Mouse (Mus musculus): Measurements from ENCODE around the gene Hdac9.
"Not testable (repeated sequence)": the region's sequence is repeated elsewhere in the genome, so short reads cannot be mapped to it uniquely, and the experiment has no call there.

Hdac9 gene

DNA sequence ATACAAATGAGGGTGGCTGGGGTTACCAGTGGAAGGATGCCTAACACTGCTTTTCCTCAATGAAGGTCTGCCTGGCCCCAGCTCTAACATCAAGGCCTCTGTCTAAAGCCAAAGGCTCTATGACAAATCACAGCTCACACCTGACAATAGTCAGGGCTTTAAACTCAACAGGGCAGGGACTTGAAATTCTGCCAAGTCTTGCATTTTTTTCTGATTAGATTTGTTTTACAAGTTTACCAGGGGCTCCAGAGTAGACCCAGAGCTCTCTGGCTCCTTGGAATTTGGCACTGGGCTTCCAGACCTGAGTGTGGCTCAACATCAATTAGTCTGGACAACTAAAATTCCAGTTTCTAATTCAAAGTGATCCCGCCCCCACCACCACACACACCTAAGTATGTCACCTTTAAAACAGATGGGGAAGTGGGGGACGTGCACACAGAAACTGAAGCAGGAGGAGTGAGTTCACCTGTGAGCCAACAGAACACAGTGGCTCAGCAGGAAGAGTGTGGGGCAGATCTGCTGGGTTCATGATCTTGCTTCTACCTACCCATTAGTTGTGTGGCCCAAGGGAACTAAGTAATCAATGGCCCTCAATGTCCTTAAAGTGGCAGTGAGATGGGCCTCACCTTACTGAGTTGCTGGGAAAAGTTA, 829.5 kb downstream of the Hdac9 start:
- DNase-seq (ENCODE audit: low spot score in 2 of 2) = no peak

DNA sequence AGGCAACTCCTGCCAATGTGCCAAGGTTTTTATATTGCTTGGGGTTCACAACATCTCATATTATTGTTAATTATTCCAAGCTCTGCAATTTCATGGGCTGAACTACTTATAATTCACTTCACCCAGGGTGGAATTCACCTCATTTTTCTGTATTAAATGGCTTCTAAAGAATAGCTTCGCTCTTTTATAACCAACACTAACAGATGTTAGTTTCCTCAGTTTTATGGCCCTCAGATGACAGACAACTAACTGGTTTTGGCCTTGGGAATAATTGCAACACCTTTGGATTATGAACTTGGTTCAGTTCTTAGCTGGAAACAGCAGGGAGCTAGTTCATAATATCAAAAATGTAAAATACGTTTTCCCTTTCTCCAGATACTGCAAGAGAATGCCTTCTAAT, 839.9 kb downstream of the Hdac9 start:
- no peak for DNase-seq (ENCODE audit: low spot score in 2 of 2)

GRCm38 (mm10) chr12:34075805-34076509, 840.9 kb downstream of the Hdac9 start:
- DNase-seq (ENCODE audit: low spot score in 2 of 2) = no peak

- DNase-seq (ENCODE audit: low spot score in 2 of 2) = no peak
These were observed 864.4 kb downstream of the Hdac9 start for GRCm38 (mm10) chr12:34052508-34052907.

GRCm38 (mm10) chr12:34052036-34052435, 864.9 kb downstream of the Hdac9 start:
- no peak for DNase-seq (ENCODE audit: low spot score in 2 of 2)

GRCm38 (mm10) chr12:34051112-34051511, 865.8 kb downstream of the Hdac9 start:
- no peak for DNase-seq (ENCODE audit: low spot score in 2 of 2)

DNA sequence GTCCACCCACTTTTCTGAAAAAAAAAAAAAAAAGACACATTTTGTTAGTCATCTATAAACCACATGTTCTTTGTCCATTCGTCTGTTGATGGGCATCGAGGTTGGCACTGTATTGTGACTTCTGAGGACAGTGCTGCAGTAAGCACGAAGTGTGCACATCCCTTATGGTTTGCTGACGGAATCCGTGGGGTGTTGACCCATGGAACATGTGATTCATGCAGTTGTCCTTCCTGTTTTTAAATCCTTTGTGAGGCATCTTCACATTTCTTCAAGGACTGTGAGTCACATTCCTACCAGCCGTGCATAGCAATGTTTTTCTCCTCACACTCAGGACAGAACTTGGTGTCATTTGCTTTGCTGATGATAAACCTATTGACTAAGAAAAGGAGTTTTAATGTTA, 875.9 kb downstream of the Hdac9 start:
- no peak for DNase-seq (ENCODE audit: low spot score in 2 of 2)

DNA sequence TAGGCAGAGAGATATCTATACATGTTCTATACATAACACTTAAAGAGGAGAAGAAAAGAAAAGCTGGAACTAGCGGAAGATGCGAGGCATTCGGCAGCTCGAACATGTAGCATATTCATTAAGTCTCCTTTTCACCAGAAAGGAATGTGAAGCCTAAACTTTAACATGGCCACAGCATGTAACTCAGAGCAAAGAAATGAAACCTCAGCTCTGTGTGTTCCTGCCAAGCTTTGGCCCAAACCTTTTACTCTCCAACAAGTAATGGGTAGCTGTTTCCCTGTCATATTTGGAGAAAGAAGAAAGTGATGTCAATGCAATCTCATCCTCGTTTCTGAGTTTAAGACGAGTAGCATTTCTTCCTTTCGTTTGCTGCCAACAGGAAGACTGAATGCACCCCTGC, 876.8 kb downstream of the Hdac9 start:
- no peak for DNase-seq (ENCODE audit: low spot score in 2 of 2)

DNA sequence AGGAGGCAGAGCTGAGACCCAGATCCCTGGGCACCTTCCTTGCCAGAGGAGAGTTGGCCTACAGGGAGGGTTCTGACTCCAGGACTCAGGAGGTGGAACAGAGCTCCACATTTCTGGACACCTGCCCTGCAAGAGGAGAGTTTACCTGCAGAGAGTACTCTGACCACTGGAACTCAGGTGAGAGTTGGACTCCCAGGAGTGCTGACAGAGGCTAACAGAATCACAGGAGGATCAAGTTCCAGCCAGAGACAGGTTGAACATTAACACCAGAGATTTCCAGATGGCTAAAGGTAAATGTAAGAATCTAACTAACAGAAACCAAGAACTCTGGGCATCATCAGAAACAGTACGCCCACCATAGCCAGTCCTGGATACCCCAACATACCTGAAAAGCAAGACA, 907.1 kb downstream of the Hdac9 start:
- DNase-seq (ENCODE audit: low spot score in 2 of 2) = not testable (repeated sequence)

Measured in frontal cortex, postnatal 14 days (tissue).